Mouse (Mus musculus) E14TG2a.4 (cell line): Measurements from ENCODE around the gene Fbxl7.

ENCODE experiments used
- CTCF ChIP-seq: conservative IDR thresholded peaks from 2 replicates; pipeline ENCODE4 v1.5.1; 2014; ENCODE audit warnings: low read length
- POU5F1 ChIP-seq: IDR thresholded peaks from 2 replicates; pipeline ENCODE4 v1.6.1; 2014; ENCODE audit warnings: low read length, borderline replicate concordance

DNA sequence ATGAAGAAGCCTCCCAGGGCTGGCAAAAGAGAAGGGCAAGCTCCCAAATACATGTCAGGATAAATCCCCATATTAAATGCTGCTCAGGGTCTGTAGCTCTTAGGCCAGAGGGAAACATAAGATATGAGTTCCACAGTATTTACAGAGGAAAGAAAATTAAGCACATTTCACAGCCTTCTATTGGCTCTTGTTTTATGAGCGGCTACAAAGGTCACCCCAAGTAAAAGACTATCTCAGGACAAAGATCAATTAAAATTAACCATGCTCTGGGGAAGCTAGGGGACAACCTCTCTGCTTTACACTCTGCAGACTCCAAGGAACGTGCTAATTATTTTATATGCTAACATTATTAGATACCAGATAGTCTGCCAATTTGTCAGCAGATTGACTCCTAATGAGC lies 9.4 kb downstream of the Fbxl7 start:
- TF ChIP-seq CTCF: no peak
- TF ChIP-seq POU5F1: no peak
